Mouse (Mus musculus): ENCODE results near the gene Pla2g1b.

DNA sequence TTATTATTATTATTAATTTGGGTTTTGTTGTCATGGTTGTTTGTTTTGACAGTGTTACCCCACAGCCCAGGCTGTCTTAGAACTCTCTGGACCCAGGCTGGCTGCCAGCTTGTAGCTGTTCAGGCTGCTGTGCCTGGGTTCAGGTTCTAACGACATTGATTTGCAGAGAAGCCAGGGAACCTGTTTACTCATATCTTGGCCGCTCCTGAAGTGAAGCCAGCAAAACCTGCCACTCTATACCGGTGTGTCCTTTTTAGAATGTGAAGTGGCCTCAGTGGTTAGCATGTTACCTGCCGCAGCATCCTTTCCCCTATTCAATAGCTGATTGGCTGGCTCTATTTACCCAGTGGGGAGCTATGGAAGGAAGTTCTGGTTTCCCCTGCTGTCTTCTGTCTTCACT, 20.7 kb downstream of the Pla2g1b start:
- TF ChIP-seq EP300 (IDR thresholded peaks at IDR 0.05; ENCODE audit: low read depth) (no peak), CTCF (IDR thresholded peaks at IDR 0.05; ENCODE audit: low read depth) (no peak)

All from liver, postnatal 0 days (tissue).